Mouse (Mus musculus) layer of hippocampus, postnatal 36 days (tissue): ENCODE results near the gene Syt15. TPM values are rescaled to one million over a fixed set of nuclear protein-coding genes. Genes with fewer than 3 reads are reported as not detected.

Source experiments
- DNase-seq, 2 experiments: peaks; one replicate each; pipeline ENCODE4 v3.0.0; 2022
- total RNA-seq, 2 experiments: library from RNA; stranded (reverse); gene quantifications; 2 replicates each; pipeline ENCODE4 v1.2.3; 2021

Gene Syt15
- under 1 TPM; 0.40 to 0.45 TPM for total RNA-seq

- no peak for DNase-seq
These were observed at the start of gene Syt15 for GRCm38 (mm10) chr14:34219295-34219694. Syt15 (plus strand) TSS chr14:34219595.

- DNase-seq, result no peak
These were observed 48.3 kb upstream of the Syt15 start for GRCm38 (mm10) chr14:34171107-34171506.

GRCm38 (mm10) chr14:34179351-34179750 lies 40.0 kb upstream of the Syt15 start:
- peak; percentile 30 to 61 for DNase-seq

- DNase-seq, result no peak
These were observed 36.3 kb upstream of the Syt15 start for GRCm38 (mm10) chr14:34183101-34183500.

- DNase-seq, result peak in 1 of 2 experiments; percentile 24
These were observed 30.8 kb upstream of the Syt15 start for GRCm38 (mm10) chr14:34188629-34189028.

GRCm38 (mm10) chr14:34190361-34190760 lies 29.0 kb upstream of the Syt15 start:
- no peak for DNase-seq

GRCm38 (mm10) chr14:34193879-34194278 lies 25.5 kb upstream of the Syt15 start:
- DNase-seq, result no peak

GRCm38 (mm10) chr14:34195466-34195865 lies 23.9 kb upstream of the Syt15 start:
- DNase-seq, result no peak

- DNase-seq, result no peak
These were observed 22.7 kb upstream of the Syt15 start for GRCm38 (mm10) chr14:34196706-34197105.

GRCm38 (mm10) chr14:34200738-34201230 lies 18.6 kb upstream of the Syt15 start:
- DNase-seq, result no peak

- DNase-seq, result peak in 1 of 2 experiments; percentile 17
These were observed 18.0 kb upstream of the Syt15 start, which contains the start of gene Gprin2 for GRCm38 (mm10) chr14:34201231-34202035. Gprin2 (minus strand) TSS chr14:34201653.

GRCm38 (mm10) chr14:34207996-34208395 lies 11.4 kb upstream of the Syt15 start:
- DNase-seq, result no peak

GRCm38 (mm10) chr14:34208651-34209050 lies 10.7 kb upstream of the Syt15 start:
- DNase-seq, result no peak

- no peak for DNase-seq
These were observed 10.3 kb upstream of the Syt15 start for GRCm38 (mm10) chr14:34209080-34209479.

GRCm38 (mm10) chr14:34209942-34210341 lies 9.5 kb upstream of the Syt15 start:
- DNase-seq, result no peak

- DNase-seq, result no peak
These were observed 3.8 kb upstream of the Syt15 start for GRCm38 (mm10) chr14:34215451-34216127.

GRCm38 (mm10) chr14:34219786-34220198 lies 397 bp downstream of the Syt15 start:
- DNase-seq, result no peak

- DNase-seq, result no peak
These were observed 1.0 kb downstream of the Syt15 start for GRCm38 (mm10) chr14:34220426-34220825.

GRCm38 (mm10) chr14:34221416-34222077 lies 2.2 kb downstream of the Syt15 start:
- no peak for DNase-seq

GRCm38 (mm10) chr14:34223362-34223898 lies 4.0 kb downstream of the Syt15 start:
- DNase-seq, result no peak

GRCm38 (mm10) chr14:34225986-34226385 lies 6.6 kb downstream of the Syt15 start:
- no peak for DNase-seq

GRCm38 (mm10) chr14:34226566-34226965 lies 7.2 kb downstream of the Syt15 start:
- no peak for DNase-seq

- no peak for DNase-seq
These were observed 8.6 kb downstream of the Syt15 start for GRCm38 (mm10) chr14:34227981-34228380.
